Mouse (Mus musculus) stomach, postnatal 0 days (tissue): ENCODE measurements around the gene Lrrtm1. TPM values are rescaled to one million over a fixed set of nuclear protein-coding genes. Genes with fewer than 3 reads are reported as not detected.
A peak's percentile ranks its signal among the peaks of the same experiment; 100 is the strongest.

Source experiments
- ATAC-seq: fragments of 200-750 bp; cut with Nextera tagmentation; 2 replicates; pipeline ENCODE4 v1.8.0; 2017; ENCODE audit not compliant: low FRiP score, low TSS enrichment
- DNase-seq: peaks from one replicate; pipeline ENCODE4 v3.0.0-alpha.2; 2016; ENCODE audit warnings: low spot score
- H3K27ac ChIP-seq: fragments of 300-500 bp; sonication (generic); replicated peaks from 2 replicates; pipeline ENCODE4 v1.5.1; 2014; ENCODE audit warnings: mild to moderate bottlenecking, control low read depth
- H3K27me3 ChIP-seq: fragments of 300-500 bp; sonication (generic); 2 replicates; pipeline ENCODE4 v1.6.1; 2014; ENCODE audit warnings: low read length; ENCODE audit not compliant: control insufficient read depth, insufficient read depth
- H3K36me3 ChIP-seq: fragments of 300-500 bp; sonication (generic); 2 replicates; pipeline ENCODE4 v1.6.1; 2014; ENCODE audit warnings: low read length, mixed read lengths; ENCODE audit not compliant: control insufficient read depth, insufficient read depth
- H3K4me1 ChIP-seq: fragments of 300-500 bp; sonication (generic); replicated peaks from 2 replicates; pipeline ENCODE4 v1.6.1; 2014; ENCODE audit warnings: antibody characterized with exemption; ENCODE audit not compliant: control insufficient read depth, insufficient read depth
- H3K4me2 ChIP-seq: fragments of 300-500 bp; sonication (generic); replicated peaks from 2 replicates; pipeline ENCODE4 v1.6.1; 2014; ENCODE audit warnings: low read depth, mild to moderate bottlenecking, control low read depth, moderate library complexity
- H3K4me3 ChIP-seq: fragments of 300-500 bp; sonication (generic); 2 replicates; pipeline ENCODE4 v1.5.1; 2014; ENCODE audit warnings: low read depth, low read length, control low read depth
- H3K9ac ChIP-seq: fragments of 300-500 bp; sonication (generic); 2 replicates; pipeline ENCODE4 v1.6.1; 2014; ENCODE audit warnings: mild to moderate bottlenecking, low read length, control low read depth, mixed read lengths
- H3K9me3 ChIP-seq: fragments of 300-500 bp; sonication (generic); 2 replicates; pipeline ENCODE4 v1.6.1; 2016; ENCODE audit warnings: low read length; ENCODE audit not compliant: control insufficient read depth
- CTCF ChIP-seq: IDR thresholded peaks from 2 replicates; pipeline ENCODE4 v1.5.1; 2016; ENCODE audit warnings: antibody characterized with exemption, low read depth, mild to moderate bottlenecking, moderate library complexity
- EP300 ChIP-seq: optimal IDR thresholded peaks from 2 replicates; pipeline ENCODE3; 2016; ENCODE audit warnings: antibody characterized with exemption
- WGBS: fragments of 180-500 bp; shearing (Covaris S2); extraction: QIAGEN DNeasy Blood & Tissue Kit; methylation state at CpG from one replicate; pipeline ENCODE4 v1.1.7; 2014; 5-methylcytosine and 5-hydroxymethylcytosine counted together
- polyA plus RNA-seq: library from polyadenylated mRNA; unstranded; fragments of >200 nt; fragmentation: Nextera tagmentation; extraction: Ambion mirVana; gene quantifications from 2 replicates; pipeline ENCODE4 v1.2.1, GENCODE M21; 2015

Gene Lrrtm1
- polyA plus RNA-seq: 2.5 and 3.0 TPM in 2 replicates

GRCm38 (mm10) chr6:77242601-77243406, at the start of gene Lrrtm1:
Lrrtm1 (plus strand) TSS chr6:77242689.
- Histone ChIP-seq H3K4me2 (peak within 1 kb of the TSS; percentile 81), H3K4me1 (no peaks in the 10 kb centered on the region), H3K36me3 (no peaks in the 10 kb centered on the region), H3K27me3 (peaks cover 13% of the 10 kb centered on the region), H3K9me3 (no peaks in the 10 kb centered on the region), H3K9ac (0 out of 2 replicates have a peak within 1 kb of the TSS, but pooled peaks have one; percentile 23), H3K4me3 (peak within 1 kb of the TSS; percentile 44), H3K27ac (no peak within 1 kb of the TSS)
- ATAC-seq (no peak; the same call in 1 of the 2 replicates), DNase-seq (peak; percentile 51)
- TF ChIP-seq CTCF (peak; percentile 54), EP300 (no peak)
- under 1% methylated on average over 53 of the region's 53 CpGs for WGBS

- Histone ChIP-seq H3K4me3 (no peak overlapping the region), H3K27ac (no peak overlapping the region), H3K27me3 (no peaks in the 10 kb centered on the region), H3K9me3 (no peaks in the 10 kb centered on the region), H3K4me1 (no peaks in the 10 kb centered on the region), H3K4me2 (no peak overlapping the region), H3K36me3 (no peaks in the 10 kb centered on the region), H3K9ac (no peak overlapping the region)
- DNase-seq (no peak), ATAC-seq (no peak)
- TF ChIP-seq CTCF (no peak), EP300 (no peak)
- 84% methylated on average over 3 of the region's 3 CpGs for WGBS
These were observed 45.8 kb upstream of the Lrrtm1 start for GRCm38 (mm10) chr6:77196650-77197049.

- Histone ChIP-seq H3K36me3 (no peaks in the 10 kb centered on the region), H3K9me3 (no peaks in the 10 kb centered on the region), H3K4me3 (no peak overlapping the region), H3K4me2 (no peak overlapping the region), H3K27me3 (no peaks in the 10 kb centered on the region), H3K4me1 (no peaks in the 10 kb centered on the region), H3K27ac (no peak overlapping the region), H3K9ac (no peak overlapping the region)
- DNase-seq (no peak), ATAC-seq (no peak)
- TF ChIP-seq CTCF (no peak), EP300 (no peak)
- 74% methylated on average over 2 of the region's 2 CpGs for WGBS
These were observed 43.1 kb upstream of the Lrrtm1 start for GRCm38 (mm10) chr6:77199375-77199774.

GRCm38 (mm10) chr6:77209183-77209582, 33.3 kb upstream of the Lrrtm1 start:
- Histone ChIP-seq H3K4me3 (no peak overlapping the region), H3K4me1 (no peaks in the 10 kb centered on the region), H3K4me2 (no peak overlapping the region), H3K27me3 (no peaks in the 10 kb centered on the region), H3K36me3 (no peaks in the 10 kb centered on the region), H3K9ac (no peak overlapping the region), H3K9me3 (no peaks in the 10 kb centered on the region), H3K27ac (no peak overlapping the region)
- DNase-seq (no peak), ATAC-seq (no peak)
- TF ChIP-seq EP300: no peak
- no peak for TF ChIP-seq CTCF
- 71% methylated on average over 1 of the region's 1 CpGs for WGBS

- no peak for TF ChIP-seq CTCF
- no peak for TF ChIP-seq EP300
- Histone ChIP-seq H3K27me3 (no peaks in the 10 kb centered on the region), H3K4me2 (no peak overlapping the region), H3K9me3 (no peaks in the 10 kb centered on the region), H3K4me3 (no peak overlapping the region), H3K4me1 (no peaks in the 10 kb centered on the region), H3K27ac (no peak overlapping the region), H3K9ac (no peak overlapping the region), H3K36me3 (no peaks in the 10 kb centered on the region)
- WGBS: 59% methylated on average over 3 of the region's 3 CpGs
- ATAC-seq (no peak), DNase-seq (no peak)
These were observed 32.6 kb upstream of the Lrrtm1 start for GRCm38 (mm10) chr6:77209929-77210328.

- Histone ChIP-seq H3K9ac (no peak overlapping the region), H3K27me3 (no peaks in the 10 kb centered on the region), H3K4me3 (no peak overlapping the region), H3K9me3 (no peaks in the 10 kb centered on the region), H3K36me3 (no peaks in the 10 kb centered on the region), H3K27ac (no peak overlapping the region), H3K4me1 (no peaks in the 10 kb centered on the region), H3K4me2 (no peak overlapping the region)
- DNase-seq (no peak), ATAC-seq (no peak)
- TF ChIP-seq CTCF (no peak), EP300 (no peak)
- 10% methylated on average over 3 of the region's 3 CpGs for WGBS
These were observed 28.6 kb upstream of the Lrrtm1 start for GRCm38 (mm10) chr6:77213757-77214409.
